Mouse (Mus musculus) C2C12 (cell line): ENCODE results near the gene Sema3a. TPM values are rescaled to one million over a fixed set of nuclear protein-coding genes. Genes with fewer than 3 reads are reported as not detected.

Source experiments
- H3K27me3 ChIP-seq: one replicate; pipeline ENCODE4 v1.6.1; 2011; ENCODE audit not compliant: control insufficient read depth, insufficient read depth, insufficient read length
- H3K36me3 ChIP-seq: one replicate; pipeline ENCODE4 v1.6.1; 2011; ENCODE audit not compliant: control insufficient read depth, insufficient read depth
- H3K4me3 ChIP-seq: one replicate; pipeline ENCODE4 v1.5.1; 2011; ENCODE audit warnings: mild to moderate bottlenecking, control low read depth; ENCODE audit not compliant: poor library complexity, insufficient read depth, severe bottlenecking
- H3K79me2 ChIP-seq: one replicate; pipeline ENCODE4 v1.6.1; 2011; ENCODE audit not compliant: control insufficient read depth, insufficient read depth
- H3K79me3 ChIP-seq: one replicate; pipeline ENCODE4 v1.6.1; 2011; ENCODE audit warnings: low read depth, control low read depth
- H3ac ChIP-seq: one replicate; pipeline ENCODE3; 2011; ENCODE audit warnings: low read depth; ENCODE audit not compliant: control insufficient read depth, insufficient read length
- CEBPB ChIP-seq: IDR thresholded peaks from one replicate; pipeline ENCODE4 v1.6.1; 2011; ENCODE audit warnings: low read depth, mild to moderate bottlenecking, control low read depth, moderate library complexity
- CTCF ChIP-seq: IDR thresholded peaks from one replicate; pipeline ENCODE4 v1.5.1; 2011; ENCODE audit not compliant: control insufficient read depth, insufficient read depth, insufficient read length
- FOSL1 ChIP-seq: IDR thresholded peaks from one replicate; pipeline ENCODE4 v1.8.0; 2011; ENCODE audit warnings: mild to moderate bottlenecking, low read length; ENCODE audit not compliant: poor library complexity, insufficient read depth, severe bottlenecking
- MAX ChIP-seq: IDR thresholded peaks from one replicate; pipeline ENCODE4 v1.6.1; 2011; ENCODE audit warnings: mild to moderate bottlenecking, control low read depth
- MYOD1 ChIP-seq: IDR thresholded peaks from one replicate; pipeline ENCODE4 v1.6.1; 2011; ENCODE audit warnings: low read depth; ENCODE audit not compliant: control insufficient read depth, insufficient read length
- MYOG ChIP-seq: IDR thresholded peaks from one replicate; pipeline ENCODE4 v1.6.1; 2011; ENCODE audit not compliant: control insufficient read depth, insufficient read length; ENCODE audit errors: extremely low read depth
- USF1 ChIP-seq: IDR thresholded peaks from one replicate; pipeline ENCODE4 v1.6.1; 2011; ENCODE audit warnings: low read depth, mild to moderate bottlenecking, control low read depth, moderate library complexity
- polyA plus RNA-seq: library from polyadenylated mRNA; unstranded; fragments of >200 nt; fragmentation: generic; extraction: Trizol; gene quantifications from one replicate; pipeline ENCODE4 v1.2.1, GENCODE M21; 2012; ENCODE audit warnings: missing spikeins

The Sema3a gene
- polyA plus RNA-seq, 1 experiment, result 11.1 TPM

DNA sequence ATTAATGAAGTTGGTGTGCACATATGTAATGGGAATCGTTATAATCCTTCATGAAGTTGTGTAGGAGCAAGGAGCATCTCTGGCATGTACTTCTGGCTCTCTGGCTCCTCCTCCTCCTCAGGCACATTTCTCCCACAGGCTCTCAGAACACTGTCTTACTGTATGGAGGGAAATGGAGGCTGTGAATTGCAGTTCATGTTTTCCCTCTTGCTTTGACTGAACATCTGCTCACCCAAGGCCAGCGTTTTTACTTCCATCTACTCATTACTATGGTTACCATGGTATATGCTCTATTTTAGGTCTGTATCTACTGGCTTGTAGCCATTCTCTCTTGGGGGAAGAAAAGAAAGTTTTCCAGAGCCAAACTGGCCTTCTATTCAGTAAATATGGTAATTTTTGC, 137.9 kb downstream of the Sema3a start:
- TF ChIP-seq CTCF, result no peak
- TF ChIP-seq CEBPB, result no peak
- TF ChIP-seq FOSL1, result no peak
- TF ChIP-seq MYOG, result no peak
- no peak for TF ChIP-seq MYOD1
- TF ChIP-seq MAX, result no peak
- TF ChIP-seq USF1, result no peak
- Histone ChIP-seq H3K79me3 (no peaks in the 10 kb centered on the region), H3K27me3 (no peaks in the 10 kb centered on the region), H3K36me3 (no peaks in the 10 kb centered on the region), H3ac (no peak overlapping the region), H3K4me3 (no peak overlapping the region), H3K79me2 (no peaks in the 10 kb centered on the region)

DNA sequence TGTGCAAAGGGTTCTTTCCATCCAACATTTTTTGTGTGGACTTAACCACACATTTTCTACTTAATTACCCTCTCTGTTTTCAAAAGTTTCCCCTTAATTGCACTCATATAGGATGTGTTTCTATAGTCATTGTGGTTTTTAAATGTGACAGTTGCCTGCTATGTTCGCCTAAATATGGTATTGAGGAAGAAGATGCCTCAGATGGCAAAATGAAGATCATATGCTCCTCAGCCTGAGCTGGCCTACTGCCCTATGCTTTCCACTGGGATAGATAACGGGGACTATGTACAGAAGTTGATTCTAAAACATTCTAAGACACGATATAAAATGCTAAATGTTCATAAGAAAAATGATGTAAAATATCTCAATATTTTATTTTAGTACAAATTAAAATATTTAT, 138.3 kb downstream of the Sema3a start:
- Histone ChIP-seq H3K27me3 (no peaks in the 10 kb centered on the region), H3K79me3 (no peaks in the 10 kb centered on the region), H3K79me2 (no peaks in the 10 kb centered on the region), H3ac (no peak overlapping the region), H3K36me3 (no peaks in the 10 kb centered on the region), H3K4me3 (no peak overlapping the region)
- TF ChIP-seq USF1 (no peak), MAX (no peak), FOSL1 (no peak), MYOD1 (no peak), MYOG (no peak), CEBPB (no peak), CTCF (no peak)

DNA sequence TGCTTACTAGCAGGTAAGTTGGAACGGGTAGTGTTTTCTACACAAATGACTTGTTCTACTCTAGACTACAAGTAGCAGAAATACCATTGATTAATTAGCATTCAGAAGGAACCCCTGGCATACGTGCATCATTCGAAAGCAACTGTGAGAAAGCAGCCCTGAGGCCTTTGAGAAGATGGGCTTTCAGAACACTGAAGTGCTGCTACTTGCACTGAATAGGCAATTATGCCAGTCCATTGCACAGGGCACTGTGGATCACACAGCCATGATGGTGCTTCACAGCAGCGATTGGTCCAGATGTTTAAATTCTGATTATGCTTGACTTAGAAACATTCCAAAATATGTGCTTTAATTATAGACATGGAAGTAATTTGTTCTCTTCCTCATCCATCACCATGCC, 187.5 kb downstream of the Sema3a start:
- H3K79me3 ChIP-seq, result no peaks in the 10 kb centered on the region
- H3K27me3 ChIP-seq, result no peaks in the 10 kb centered on the region
- TF ChIP-seq MYOG, result no peak
- no peak for TF ChIP-seq CTCF
- no peak for TF ChIP-seq MAX
- no peak for TF ChIP-seq FOSL1
- no peak for TF ChIP-seq MYOD1
- TF ChIP-seq USF1, result no peak
- TF ChIP-seq CEBPB, result no peak

DNA sequence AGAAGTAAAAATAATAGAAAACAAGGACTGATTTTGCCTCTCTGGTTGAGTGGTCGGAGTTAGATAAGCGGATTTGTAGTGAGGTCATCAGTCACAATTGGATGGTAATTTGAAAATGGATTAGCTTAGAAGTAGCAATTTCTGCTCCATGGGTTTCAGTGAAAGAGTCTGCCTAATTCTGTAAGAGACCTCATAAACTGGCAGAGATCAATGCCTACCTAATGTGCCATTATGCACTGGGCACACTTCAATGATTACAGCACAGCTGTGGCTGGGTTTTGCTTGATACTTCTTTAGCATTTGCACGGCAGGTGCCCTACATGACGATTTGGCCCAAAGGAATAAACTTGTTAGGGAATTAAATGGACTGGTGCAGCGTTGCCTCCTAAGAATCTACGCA, 188.8 kb downstream of the Sema3a start:
- H3K27me3 ChIP-seq, result no peaks in the 10 kb centered on the region
- no peaks in the 10 kb centered on the region for H3K79me2 ChIP-seq
- no peaks in the 10 kb centered on the region for H3K79me3 ChIP-seq
- TF ChIP-seq USF1, result no peak
- TF ChIP-seq FOSL1, result no peak
- TF ChIP-seq CTCF, result no peak
- TF ChIP-seq CEBPB, result no peak
- no peak for TF ChIP-seq MYOG
- TF ChIP-seq MAX, result no peak
- no peak for TF ChIP-seq MYOD1
- no peak overlapping the region for H3K4me3 ChIP-seq
- H3K36me3 ChIP-seq, result no peaks in the 10 kb centered on the region
- no peak overlapping the region for H3ac ChIP-seq

More for the DNA sequence above, 187.5 kb downstream of the Sema3a start:
- Histone ChIP-seq H3ac (no peak overlapping the region), H3K4me3 (no peak overlapping the region), H3K79me2 (no peaks in the 10 kb centered on the region), H3K36me3 (no peaks in the 10 kb centered on the region)

DNA sequence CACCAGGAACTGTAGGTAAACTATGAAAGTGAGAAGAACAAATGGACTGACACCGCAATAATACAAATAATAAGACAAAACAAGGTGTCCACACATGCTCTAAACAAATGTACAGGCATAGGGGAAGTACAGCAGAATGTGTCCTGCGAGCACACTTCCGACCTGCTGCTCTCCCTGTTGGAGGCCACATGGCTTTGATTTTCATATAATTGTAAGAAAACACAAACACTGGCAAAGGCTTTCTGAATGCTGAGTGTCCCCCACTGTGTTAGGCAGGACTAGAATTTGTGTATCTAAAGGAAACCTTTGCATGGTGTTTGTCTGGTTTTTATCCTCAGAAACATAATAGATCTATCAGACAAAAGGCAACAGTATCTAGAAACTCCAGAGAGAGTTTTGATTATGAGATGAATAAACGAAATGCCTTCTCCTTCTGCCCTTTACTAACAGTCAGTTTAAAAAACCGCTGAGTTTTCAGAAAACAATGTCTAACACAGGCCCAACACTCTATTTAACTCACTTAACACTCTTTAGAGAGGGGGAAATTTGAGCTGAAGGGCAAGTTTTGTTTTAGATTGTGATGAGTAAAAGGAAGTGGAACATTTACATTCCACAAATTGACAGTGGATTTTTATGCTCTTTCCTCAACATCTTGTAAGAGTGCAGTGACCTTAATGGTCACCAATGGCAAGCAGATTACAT, 193.7 kb downstream of the Sema3a start:
- H3K79me2 ChIP-seq, result no peaks in the 10 kb centered on the region
- H3ac ChIP-seq, result no peak overlapping the region
- no peaks in the 10 kb centered on the region for H3K36me3 ChIP-seq

DNA sequence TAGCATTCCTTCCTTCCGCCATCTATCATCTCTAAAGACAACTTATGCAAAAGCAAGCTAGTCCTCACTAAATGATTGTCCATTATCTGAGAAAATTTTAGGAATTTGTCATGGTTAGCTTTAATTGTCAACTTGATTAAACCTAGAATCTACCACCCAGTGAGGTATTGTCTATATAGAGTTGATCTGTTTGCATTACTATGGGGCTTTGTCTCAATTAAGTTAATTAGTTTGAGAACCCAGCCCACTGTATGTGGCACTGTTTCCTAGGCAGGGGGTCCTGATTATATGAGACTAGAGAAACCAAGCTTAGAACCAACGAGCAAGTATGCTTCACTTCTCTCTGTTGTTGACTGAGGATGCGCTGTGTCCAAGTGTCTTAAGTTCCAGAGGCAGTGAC, 194.9 kb downstream of the Sema3a start:
- Histone ChIP-seq H3K27me3 (no peaks in the 10 kb centered on the region), H3K36me3 (no peaks in the 10 kb centered on the region), H3ac (no peak overlapping the region), H3K4me3 (no peak overlapping the region), H3K79me2 (no peaks in the 10 kb centered on the region), H3K79me3 (no peaks in the 10 kb centered on the region)
- no peak for TF ChIP-seq FOSL1
- TF ChIP-seq MAX, result no peak
- TF ChIP-seq MYOD1, result no peak
- TF ChIP-seq CEBPB, result no peak

More for the DNA sequence above, 193.7 kb downstream of the Sema3a start:
- no peaks in the 10 kb centered on the region for H3K27me3 ChIP-seq
- H3K4me3 ChIP-seq, result no peak overlapping the region
- H3K79me3 ChIP-seq, result no peaks in the 10 kb centered on the region
- TF ChIP-seq CTCF, result no peak
- TF ChIP-seq CEBPB, result no peak
- no peak for TF ChIP-seq USF1
- no peak for TF ChIP-seq MYOD1
- TF ChIP-seq FOSL1, result no peak
- TF ChIP-seq MYOG, result no peak
- TF ChIP-seq MAX, result no peak
